Mouse (Mus musculus) splenic B cell, adult 2 months (primary cell): ENCODE data around the gene Srebf1.

Experiments
- DNase-seq: peaks from one replicate; pipeline ENCODE4 v3.0.0-alpha.2; 2011; ENCODE audit warnings: low read depth, low spot score
- H3K27me3 ChIP-seq: 2 replicates; pipeline ENCODE4 v1.6.1; 2012; ENCODE audit warnings: mild to moderate bottlenecking, low read length, moderate library complexity, mixed read lengths; ENCODE audit not compliant: control insufficient read depth, poor library complexity, insufficient read depth, severe bottlenecking
- H3K36me3 ChIP-seq: 2 replicates; pipeline ENCODE4 v1.6.1; 2012; ENCODE audit warnings: mild to moderate bottlenecking, low read length, moderate library complexity, mixed read lengths; ENCODE audit not compliant: control insufficient read depth, poor library complexity, insufficient read depth, severe bottlenecking

Srebf1 gene

GRCm38 (mm10) chr11:60165076-60165475 lies 57.3 kb downstream of the Srebf1 start:
- Histone ChIP-seq H3K36me3 (no peaks in the 10 kb centered on the region), H3K27me3 (no peaks in the 10 kb centered on the region)
- no peak for DNase-seq

GRCm38 (mm10) chr11:60164450-60164849 lies 57.9 kb downstream of the Srebf1 start:
- Histone ChIP-seq H3K27me3 (no peaks in the 10 kb centered on the region), H3K36me3 (no peaks in the 10 kb centered on the region)
- no peak for DNase-seq

GRCm38 (mm10) chr11:60163362-60163761 lies 59.0 kb downstream of the Srebf1 start:
- Histone ChIP-seq H3K27me3 (no peaks in the 10 kb centered on the region; the same call in 1 of the 2 replicates), H3K36me3 (no peaks in the 10 kb centered on the region)
- DNase-seq, result no peak

GRCm38 (mm10) chr11:60162547-60162946 lies 59.8 kb downstream of the Srebf1 start:
- Histone ChIP-seq H3K27me3 (no peaks in the 10 kb centered on the region; the same call in 1 of the 2 replicates), H3K36me3 (no peaks in the 10 kb centered on the region)
- DNase-seq, result no peak

- no peaks in the 10 kb centered on the region; the same call in 1 of the 2 replicates for H3K36me3 ChIP-seq
- no peaks in the 10 kb centered on the region; the same call in 1 of the 2 replicates for H3K27me3 ChIP-seq
- DNase-seq, result no peak
Measured at GRCm38 (mm10) chr11:60161146-60161874, 61.1 kb downstream of the Srebf1 start.

- no peak for DNase-seq
- Histone ChIP-seq H3K27me3 (no peaks in the 10 kb centered on the region; the same call in 1 of the 2 replicates), H3K36me3 (no peaks in the 10 kb centered on the region; the same call in 1 of the 2 replicates)
Measured at GRCm38 (mm10) chr11:60160454-60161114, 61.8 kb downstream of the Srebf1 start.

- Histone ChIP-seq H3K27me3 (no peaks in the 10 kb centered on the region; the same call in 1 of the 2 replicates), H3K36me3 (no peaks in the 10 kb centered on the region; the same call in 1 of the 2 replicates)
- no peak for DNase-seq
Measured at GRCm38 (mm10) chr11:60159955-60160354, 62.4 kb downstream of the Srebf1 start.

- Histone ChIP-seq H3K36me3 (no peaks in the 10 kb centered on the region; the same call in 1 of the 2 replicates), H3K27me3 (no peaks in the 10 kb centered on the region; the same call in 1 of the 2 replicates)
- DNase-seq, result no peak
Measured at GRCm38 (mm10) chr11:60158271-60158670, 64.1 kb downstream of the Srebf1 start.

- no peaks in the 10 kb centered on the region; the same call in 1 of the 2 replicates for H3K36me3 ChIP-seq
- H3K27me3 ChIP-seq, result no peaks in the 10 kb centered on the region; the same call in 1 of the 2 replicates
- no peak for DNase-seq
Measured at GRCm38 (mm10) chr11:60155690-60156089, 66.7 kb downstream of the Srebf1 start.

- DNase-seq, result no peak
- H3K27me3 ChIP-seq, result no peaks in the 10 kb centered on the region
- no peaks in the 10 kb centered on the region; the same call in 1 of the 2 replicates for H3K36me3 ChIP-seq
Measured at GRCm38 (mm10) chr11:60153936-60154335, 68.4 kb downstream of the Srebf1 start.

GRCm38 (mm10) chr11:60152339-60152738 lies 70.0 kb downstream of the Srebf1 start:
- DNase-seq, result no peak
- no peaks in the 10 kb centered on the region for H3K27me3 ChIP-seq
- no peaks in the 10 kb centered on the region; the same call in 1 of the 2 replicates for H3K36me3 ChIP-seq

GRCm38 (mm10) chr11:60150677-60151076 lies 71.7 kb downstream of the Srebf1 start:
- DNase-seq, result no peak
- Histone ChIP-seq H3K27me3 (no peaks in the 10 kb centered on the region), H3K36me3 (0 out of 2 replicates have a peak, but pooled peaks cover 2% of the 10 kb centered on the region)
